Mouse (Mus musculus) hindbrain, embryonic 15.5 days (tissue): Measurements from ENCODE around the gene Pip4k2c. TPM values are rescaled to one million over a fixed set of nuclear protein-coding genes. Genes with fewer than 3 reads are reported as not detected.
"Not testable (repeated sequence)": the region's sequence is repeated elsewhere in the genome, so short reads cannot be mapped to it uniquely, and the experiment has no call there.

Source experiments
- ATAC-seq: fragments of 200-750 bp; cut with Nextera tagmentation; 2 replicates; pipeline ENCODE4 v1.8.0; 2017; ENCODE audit warnings: low read depth, moderate number of reproducible peaks, moderate TSS enrichment; ENCODE audit not compliant: low FRiP score
- H3K27ac ChIP-seq: fragments of 300-500 bp; sonication (generic); replicated peaks from 2 replicates; pipeline ENCODE4 v1.5.1; 2015; ENCODE audit warnings: mild to moderate bottlenecking, inconsistent platforms
- H3K27me3 ChIP-seq: fragments of 300-500 bp; sonication (generic); 2 replicates; pipeline ENCODE4 v1.6.1; 2015; ENCODE audit warnings: control low read depth, inconsistent platforms
- H3K36me3 ChIP-seq: fragments of 300-500 bp; sonication (generic); 2 replicates; pipeline ENCODE4 v1.6.1; 2015; ENCODE audit warnings: control low read depth, inconsistent platforms
- H3K4me1 ChIP-seq: fragments of 300-500 bp; sonication (generic); replicated peaks from 2 replicates; pipeline ENCODE4 v1.6.1; 2015; ENCODE audit warnings: control low read depth, inconsistent platforms
- H3K4me2 ChIP-seq: fragments of 300-500 bp; sonication (generic); 2 replicates; pipeline ENCODE4 v1.6.1; 2015; ENCODE audit warnings: moderate library complexity, mild to moderate bottlenecking, inconsistent platforms
- H3K4me3 ChIP-seq: fragments of 300-500 bp; sonication (generic); 2 replicates; pipeline ENCODE4 v1.5.1; 2015; ENCODE audit warnings: mild to moderate bottlenecking, inconsistent platforms
- H3K9ac ChIP-seq: fragments of 300-500 bp; sonication (generic); 2 replicates; pipeline ENCODE4 v1.6.1; 2015; ENCODE audit warnings: inconsistent platforms
- H3K9me3 ChIP-seq: fragments of 300-500 bp; sonication (generic); 2 replicates; pipeline ENCODE4 v1.6.1; 2016; ENCODE audit warnings: control low read depth, inconsistent platforms
- WGBS: fragments of 180-500 bp; shearing (Covaris S2); methylation state at CpG from one replicate; pipeline ENCODE4 v1.1.7; 2015; 5-methylcytosine and 5-hydroxymethylcytosine counted together
- polyA plus RNA-seq: library from polyadenylated mRNA; unstranded; fragments of >200 nt; fragmentation: Nextera tagmentation; extraction: Ambion mirVana; gene quantifications from 2 replicates; pipeline ENCODE4 v1.2.1, GENCODE M21; 2015

The Pip4k2c gene
- polyA plus RNA-seq, 1 experiment from 2014 or later, result 19.6 TPM

DNA sequence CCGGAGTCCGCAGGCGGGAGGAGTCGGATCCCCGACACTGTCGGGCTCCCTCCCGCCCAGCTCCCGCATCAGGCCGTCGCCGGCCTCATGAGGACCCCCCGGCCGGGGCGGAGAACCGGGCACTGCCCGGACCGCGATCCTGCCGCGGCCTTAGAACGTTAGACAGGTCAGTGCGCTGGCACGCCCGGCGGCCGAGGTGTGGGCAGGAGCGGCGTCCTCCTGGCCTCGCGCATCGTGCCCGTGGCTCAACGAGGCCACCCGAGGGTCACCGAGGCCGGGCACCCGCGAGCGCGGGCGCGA, 46.1 kb downstream of the Pip4k2c start:
- whole genome bisulfite sequencing, result under 1% methylated on average over 42 of the region's 42 CpGs
- Histone ChIP-seq H3K27ac (peak overlapping the region; percentile 92), H3K9ac (peak overlapping the region; percentile 98), H3K9me3 (no peaks in the 10 kb centered on the region), H3K4me3 (peak overlapping the region; percentile 93), H3K27me3 (peaks cover 26% of the 10 kb centered on the region), H3K36me3 (no peaks in the 10 kb centered on the region), H3K4me2 (peak overlapping the region; percentile 84), H3K4me1 (peaks cover 29% of the 10 kb centered on the region)
- peak; percentile 64 for ATAC-seq

DNA sequence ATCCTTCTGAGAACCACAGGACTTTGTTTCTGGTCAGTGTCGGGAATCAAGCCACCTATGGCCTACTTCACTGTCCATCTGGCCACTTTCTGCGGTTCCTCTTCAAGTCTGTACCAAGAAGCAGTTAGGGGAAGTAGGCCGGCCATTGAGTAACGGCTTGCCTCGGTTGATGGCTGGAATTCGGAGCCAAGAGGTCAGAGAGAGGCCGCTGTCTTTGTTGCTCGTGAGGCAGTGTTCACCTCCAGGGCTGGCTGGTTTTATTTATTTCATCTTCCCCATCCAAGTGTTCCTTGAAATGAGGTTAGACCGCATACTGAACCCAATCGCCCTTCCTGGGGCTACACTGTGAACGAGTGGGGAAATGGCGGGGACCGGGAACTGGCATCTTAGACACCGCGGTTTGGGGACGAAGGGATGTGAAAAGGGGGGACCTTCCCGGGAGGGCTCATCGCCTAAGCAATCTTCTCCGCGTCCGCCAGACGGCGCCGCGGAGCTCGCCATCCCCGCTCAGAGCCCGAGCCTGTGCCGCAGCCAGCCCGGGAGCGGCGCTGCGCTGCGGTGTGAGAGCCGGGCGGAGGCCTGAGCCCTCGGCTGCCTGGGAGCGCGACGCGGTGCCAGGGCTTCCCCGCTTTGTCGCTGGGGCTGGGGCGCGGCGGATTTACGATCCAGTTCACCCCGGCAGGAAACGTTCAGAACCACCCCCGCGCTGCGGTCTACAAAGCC, 46.6 kb downstream of the Pip4k2c start, which contains the start of gene B4galnt1:
Gene B4galnt1, plus strand, starts transcription at position 595 of the 723 bp plus-strand sequence.
- Histone ChIP-seq H3K36me3 (no peaks in the 10 kb centered on the region), H3K27me3 (peaks cover 22% of the 10 kb centered on the region), H3K4me2 (peak within 1 kb of the TSS; percentile 84), H3K9ac (peak within 1 kb of the TSS; percentile 98), H3K9me3 (no peaks in the 10 kb centered on the region), H3K4me3 (peak within 1 kb of the TSS; percentile 93), H3K27ac (peak within 1 kb of the TSS; percentile 92), H3K4me1 (peaks cover 25% of the 10 kb centered on the region)
- WGBS, result 2% methylated on average over 37 of the region's 52 CpGs
- peak; percentile 89 for ATAC-seq

DNA sequence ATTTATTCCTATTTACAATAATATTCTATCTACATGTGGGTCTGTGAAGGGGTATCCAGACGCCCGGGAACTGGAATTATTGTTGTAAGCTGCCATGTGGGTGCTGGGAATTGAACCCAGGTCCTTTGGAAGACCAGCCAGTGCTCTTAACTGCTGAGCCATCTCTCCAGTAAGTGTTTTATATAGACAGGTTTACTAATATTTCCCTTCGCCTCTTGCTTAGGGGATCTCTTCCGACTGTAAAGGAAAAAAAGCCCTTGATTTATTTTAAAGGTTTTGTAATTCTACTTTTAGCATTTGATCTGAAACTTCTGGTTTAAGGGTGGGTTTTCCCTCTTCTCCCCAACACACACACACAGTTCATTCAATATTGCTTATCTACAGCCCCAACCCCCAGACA, 47.2 kb downstream of the Pip4k2c start:
- Histone ChIP-seq H3K4me2 (peak overlapping the region; percentile 84), H3K9ac (no peak overlapping the region), H3K4me3 (peak overlapping the region; percentile 93; the same call in 1 of the 2 replicates), H3K36me3 (no peaks in the 10 kb centered on the region), H3K9me3 (no peaks in the 10 kb centered on the region), H3K27me3 (peaks cover 17% of the 10 kb centered on the region), H3K4me1 (peaks cover 25% of the 10 kb centered on the region), H3K27ac (peak overlapping the region; percentile 92; the same call in 1 of the 2 replicates)
- no peak for ATAC-seq
- WGBS, result 93% methylated on average over 4 of the region's 4 CpGs

DNA sequence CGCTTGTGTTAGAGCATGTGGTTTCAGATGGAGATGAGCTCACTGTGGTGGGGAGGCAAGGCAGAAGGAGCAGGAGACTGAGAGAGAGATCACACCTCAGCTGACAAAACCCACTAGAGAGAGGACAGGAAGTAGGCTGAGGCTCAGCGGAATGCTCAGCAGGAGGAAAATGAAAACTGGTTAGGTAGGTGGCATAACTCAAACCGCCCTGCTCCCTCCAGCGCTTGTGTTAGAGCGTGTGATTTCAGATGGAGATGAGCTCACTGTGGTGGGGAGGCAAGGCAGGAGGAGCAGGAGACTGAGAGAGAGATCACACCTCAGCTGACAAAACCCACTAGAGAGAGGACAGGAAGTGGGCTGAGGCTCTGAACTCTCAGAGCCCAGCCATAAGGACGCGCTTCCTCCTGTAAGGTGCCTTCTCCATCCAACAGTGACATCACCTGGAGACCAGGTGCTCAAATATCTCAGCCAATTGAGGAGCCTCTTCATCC, 48.6 kb downstream of the Pip4k2c start:
- H3K36me3 ChIP-seq, H3K27ac ChIP-seq, ATAC-seq, H3K9ac ChIP-seq, H3K4me2 ChIP-seq, H3K9me3 ChIP-seq, H3K4me3 ChIP-seq, H3K27me3 ChIP-seq: not testable (repeated sequence)
- H3K4me1 ChIP-seq, result peaks cover 21% of the 10 kb centered on the region
- WGBS, result 68% methylated on average over 7 of the region's 7 CpGs

DNA sequence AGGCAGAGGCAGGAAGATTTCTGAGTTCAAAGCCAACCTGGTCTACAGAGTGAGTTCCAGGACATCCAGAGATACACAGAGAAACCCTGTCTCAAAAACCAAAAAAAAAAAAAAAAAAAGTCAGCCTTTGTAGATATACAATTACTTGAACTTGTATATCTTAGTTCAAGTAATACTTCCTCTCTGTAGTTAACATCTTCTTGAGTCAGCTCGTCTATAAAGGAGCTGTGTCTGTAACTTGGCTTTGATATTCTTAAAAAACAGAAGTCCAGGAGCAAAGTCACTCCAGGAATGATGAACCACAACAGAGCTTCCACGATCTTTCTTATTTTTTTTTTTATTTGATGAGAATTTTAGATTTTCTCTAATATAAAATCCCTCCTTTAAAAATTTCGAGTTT, 50.7 kb downstream of the Pip4k2c start:
- no peaks in the 10 kb centered on the region for H3K36me3 ChIP-seq
- no peak overlapping the region for H3K27ac ChIP-seq
- no peak overlapping the region for H3K9ac ChIP-seq
- peaks cover 3% of the 10 kb centered on the region; the same call in 1 of the 2 replicates for H3K4me1 ChIP-seq
- no peaks in the 10 kb centered on the region for H3K27me3 ChIP-seq
- WGBS, result 82% methylated on average over 3 of the region's 3 CpGs
- no peak overlapping the region for H3K4me2 ChIP-seq
- H3K4me3 ChIP-seq, result no peak overlapping the region
- no peaks in the 10 kb centered on the region for H3K9me3 ChIP-seq
- ATAC-seq, result no peak

DNA sequence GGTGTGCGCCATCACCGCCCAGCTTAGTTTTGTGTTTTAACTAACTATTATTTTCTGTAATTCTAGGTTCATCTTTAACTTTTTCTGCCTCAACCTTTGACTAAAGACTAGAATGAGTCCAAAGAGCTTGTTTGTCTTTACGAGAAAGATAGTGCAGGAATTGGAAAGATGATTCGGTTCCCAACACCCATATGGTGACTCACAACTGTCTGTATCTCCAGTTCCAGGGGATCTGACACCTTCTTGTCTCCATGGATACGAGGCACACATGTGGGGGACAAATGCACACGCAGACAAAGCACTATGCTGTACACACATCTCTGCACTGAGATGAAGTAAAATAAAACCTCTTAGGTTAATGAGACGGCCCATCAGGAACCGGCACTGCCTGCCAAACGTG, 51.3 kb downstream of the Pip4k2c start:
- no peak for ATAC-seq
- no peak overlapping the region for H3K4me2 ChIP-seq
- WGBS, result 82% methylated on average over 9 of the region's 9 CpGs
- H3K9ac ChIP-seq, result no peak overlapping the region
- no peaks in the 10 kb centered on the region for H3K4me1 ChIP-seq
- H3K4me3 ChIP-seq, result no peak overlapping the region
- H3K36me3 ChIP-seq, result no peaks in the 10 kb centered on the region
- no peaks in the 10 kb centered on the region for H3K27me3 ChIP-seq
- no peaks in the 10 kb centered on the region for H3K9me3 ChIP-seq
- H3K27ac ChIP-seq, result no peak overlapping the region

DNA sequence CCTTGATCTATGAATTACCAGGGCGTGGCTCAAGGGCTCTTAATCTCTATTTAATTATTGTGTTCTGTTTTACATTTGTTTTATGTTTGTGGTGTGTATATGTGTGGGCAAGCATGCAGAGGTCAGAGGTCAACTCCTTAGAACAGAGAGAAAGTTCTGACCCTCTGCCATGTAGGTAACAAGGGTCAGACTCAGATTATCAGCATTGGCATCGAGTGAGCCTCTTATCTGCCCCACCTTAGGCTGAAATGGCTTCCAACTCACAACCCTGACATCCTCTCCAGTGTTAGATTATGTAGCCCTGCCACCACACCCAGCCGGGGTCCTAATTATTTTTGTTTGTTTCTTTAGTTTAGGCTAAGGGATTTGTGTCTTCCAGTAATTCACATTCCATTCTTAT, 52.9 kb downstream of the Pip4k2c start:
- WGBS, result 86% methylated on average over 3 of the region's 3 CpGs
- Histone ChIP-seq H3K36me3 (no peaks in the 10 kb centered on the region), H3K9ac (no peak overlapping the region), H3K4me1 (no peaks in the 10 kb centered on the region), H3K9me3 (no peaks in the 10 kb centered on the region), H3K4me3 (no peak overlapping the region), H3K4me2 (no peak overlapping the region), H3K27ac (no peak overlapping the region), H3K27me3 (no peaks in the 10 kb centered on the region)
- ATAC-seq, result no peak

DNA sequence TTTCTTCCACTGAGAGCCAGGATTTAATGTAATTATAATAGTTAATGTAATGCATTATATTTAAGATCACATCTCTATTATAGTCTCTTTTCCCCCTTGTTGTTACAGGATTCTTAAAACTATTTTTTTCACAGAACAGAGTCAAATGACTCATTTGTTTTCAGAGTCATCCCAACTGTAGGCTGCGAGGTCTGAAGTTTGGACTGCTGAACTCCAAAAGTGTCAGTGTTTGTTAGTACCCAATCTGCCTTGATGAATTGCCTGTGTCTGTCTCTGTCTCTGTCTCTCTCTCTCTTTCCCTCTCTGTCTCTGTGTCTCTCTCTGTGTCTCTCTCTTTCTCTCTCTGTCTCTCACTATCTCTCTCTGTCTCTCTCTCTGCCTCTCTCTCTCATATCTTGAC, 54.9 kb downstream of the Pip4k2c start:
- Histone ChIP-seq H3K4me2 (no peak overlapping the region), H3K36me3 (no peaks in the 10 kb centered on the region), H3K9me3 (no peaks in the 10 kb centered on the region), H3K27ac (no peak overlapping the region), H3K4me1 (no peaks in the 10 kb centered on the region), H3K27me3 (no peaks in the 10 kb centered on the region), H3K4me3 (no peak overlapping the region), H3K9ac (no peak overlapping the region)
- WGBS, result 90% methylated on average over 1 of the region's 1 CpGs
- no peak for ATAC-seq

DNA sequence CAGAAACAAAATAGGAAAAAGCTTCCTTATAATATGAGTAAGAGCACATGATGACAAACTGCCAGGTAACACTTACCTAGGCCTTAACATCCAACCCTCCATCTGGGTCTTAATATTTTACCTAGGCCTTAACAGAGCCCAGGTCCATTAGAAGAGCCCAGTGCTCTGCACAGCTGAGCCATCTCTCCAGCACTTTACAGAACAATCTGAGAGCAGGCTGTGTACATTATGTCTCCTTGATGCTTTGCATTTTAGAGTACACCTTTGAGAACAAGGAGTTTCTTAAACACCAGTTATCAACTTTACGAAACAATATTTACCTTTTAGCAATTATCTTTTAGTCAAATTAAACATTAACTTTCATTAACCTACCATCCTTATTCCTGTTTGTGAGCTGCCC, 55.3 kb downstream of the Pip4k2c start:
- Histone ChIP-seq H3K4me3 (no peak overlapping the region), H3K9me3 (no peaks in the 10 kb centered on the region), H3K27me3 (no peaks in the 10 kb centered on the region), H3K27ac (no peak overlapping the region), H3K36me3 (no peaks in the 10 kb centered on the region), H3K4me1 (no peaks in the 10 kb centered on the region), H3K9ac (no peak overlapping the region), H3K4me2 (no peak overlapping the region)
- WGBS, result 100% methylated on average over 1 of the region's 1 CpGs
- no peak for ATAC-seq

DNA sequence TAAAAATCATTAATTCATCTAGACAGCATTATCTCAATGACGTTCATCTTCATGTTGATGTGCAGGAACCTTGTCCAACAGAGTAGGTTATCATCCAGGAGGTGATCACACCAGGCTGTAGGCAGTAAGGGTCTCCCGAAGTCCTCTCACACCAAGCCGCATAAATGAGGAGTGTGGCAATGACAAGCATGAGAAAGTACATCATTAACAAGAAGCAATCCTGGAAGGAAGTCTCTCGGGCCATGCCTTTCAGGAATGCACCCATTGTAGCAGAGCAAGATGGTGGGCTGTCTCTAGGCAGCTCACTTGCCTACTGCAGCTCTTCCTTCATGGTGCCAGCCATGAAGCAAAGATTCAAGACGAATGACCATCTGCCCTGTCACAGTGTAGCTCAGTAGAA, 56.7 kb downstream of the Pip4k2c start:
- Histone ChIP-seq H3K9me3 (no peaks in the 10 kb centered on the region), H3K4me2 (no peak overlapping the region), H3K4me1 (no peaks in the 10 kb centered on the region), H3K27me3 (no peaks in the 10 kb centered on the region), H3K36me3 (no peaks in the 10 kb centered on the region), H3K4me3 (no peak overlapping the region), H3K9ac (no peak overlapping the region), H3K27ac (no peak overlapping the region)
- no peak for ATAC-seq
- WGBS, result 82% methylated on average over 5 of the region's 5 CpGs

DNA sequence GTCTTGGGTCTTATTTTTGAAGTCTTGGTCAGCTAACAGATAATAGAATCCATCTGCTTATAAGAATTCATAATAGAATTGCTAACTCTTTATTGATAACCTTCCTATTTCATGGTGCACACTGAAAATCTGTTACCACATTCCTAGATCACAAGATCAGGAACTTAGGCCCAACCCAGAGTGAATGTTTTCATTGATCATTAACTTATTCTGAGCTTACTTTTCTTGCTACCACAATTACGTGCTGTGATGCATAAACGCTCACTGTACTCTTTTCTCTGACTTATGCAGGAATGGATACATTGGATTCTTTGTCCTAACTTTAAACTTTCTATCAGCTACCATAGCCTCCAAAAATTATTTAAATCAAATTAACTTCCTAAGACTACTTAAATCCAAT, 57.1 kb downstream of the Pip4k2c start:
- Histone ChIP-seq H3K4me1 (no peaks in the 10 kb centered on the region), H3K36me3 (no peaks in the 10 kb centered on the region), H3K9me3 (no peaks in the 10 kb centered on the region), H3K4me2 (no peak overlapping the region), H3K9ac (no peak overlapping the region), H3K27ac (no peak overlapping the region), H3K27me3 (no peaks in the 10 kb centered on the region), H3K4me3 (no peak overlapping the region)
- WGBS, result 99% methylated on average over 2 of the region's 2 CpGs
- no peak for ATAC-seq

DNA sequence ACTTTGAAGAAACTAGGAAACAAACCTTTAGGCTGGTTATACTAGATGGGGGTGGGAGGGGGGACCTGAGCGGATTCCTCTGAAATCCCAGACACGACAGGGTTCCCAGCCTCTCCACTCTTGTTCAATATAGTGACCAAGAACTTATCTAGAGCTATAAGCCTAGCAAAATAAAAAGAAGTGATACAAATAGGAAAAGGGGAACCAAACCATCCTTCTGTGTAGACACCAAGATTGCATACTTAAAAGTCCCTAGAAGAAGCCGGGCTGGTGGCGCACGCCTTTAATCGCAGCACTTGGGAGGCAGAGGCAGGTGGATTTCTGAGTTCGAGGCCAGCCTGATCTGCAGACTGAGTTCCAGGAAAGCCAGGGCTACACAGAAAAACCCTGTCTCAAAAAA, 58.1 kb downstream of the Pip4k2c start:
- Histone ChIP-seq H3K36me3 (no peaks in the 10 kb centered on the region), H3K27ac (no peak overlapping the region), H3K27me3 (no peaks in the 10 kb centered on the region), H3K9me3 (no peaks in the 10 kb centered on the region), H3K9ac (no peak overlapping the region), H3K4me2 (no peak overlapping the region), H3K4me3 (no peak overlapping the region), H3K4me1 (no peaks in the 10 kb centered on the region)
- 96% methylated on average over 7 of the region's 7 CpGs for WGBS
- ATAC-seq, result no peak

DNA sequence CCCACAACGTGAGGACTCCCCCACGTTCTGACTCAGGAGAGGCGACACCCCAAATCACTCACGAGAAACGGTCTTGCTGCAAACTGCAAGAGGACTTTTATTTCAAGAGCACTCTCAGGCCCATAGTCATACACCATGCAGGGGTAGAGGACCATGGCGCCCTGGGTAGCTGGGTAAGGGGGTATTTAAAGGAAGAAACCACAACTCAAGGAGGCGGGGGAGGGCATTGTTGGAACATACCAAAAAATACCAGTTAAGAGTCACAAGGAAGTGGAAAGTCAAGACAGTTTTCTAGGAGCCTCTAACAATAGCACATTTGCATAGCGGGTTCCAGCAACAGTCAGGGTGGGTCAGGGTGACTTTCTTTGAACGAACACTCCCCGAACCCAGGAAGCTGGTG, 58.8 kb downstream of the Pip4k2c start:
- not testable (repeated sequence) for H3K36me3 ChIP-seq, H3K27me3 ChIP-seq, H3K9ac ChIP-seq, H3K27ac ChIP-seq, H3K4me1 ChIP-seq, H3K9me3 ChIP-seq, ATAC-seq, H3K4me3 ChIP-seq, H3K4me2 ChIP-seq
- WGBS, result 89% methylated on average over 10 of the region's 10 CpGs
